Mouse (Mus musculus) retina, embryonic 14.5 days (tissue): Measurements from ENCODE around the gene Csde1.

Experiments used
- DNase-seq: peaks from one replicate; pipeline ENCODE4 v3.0.0-alpha.2; 2015; ENCODE audit warnings: low spot score

The Csde1 gene

DNA sequence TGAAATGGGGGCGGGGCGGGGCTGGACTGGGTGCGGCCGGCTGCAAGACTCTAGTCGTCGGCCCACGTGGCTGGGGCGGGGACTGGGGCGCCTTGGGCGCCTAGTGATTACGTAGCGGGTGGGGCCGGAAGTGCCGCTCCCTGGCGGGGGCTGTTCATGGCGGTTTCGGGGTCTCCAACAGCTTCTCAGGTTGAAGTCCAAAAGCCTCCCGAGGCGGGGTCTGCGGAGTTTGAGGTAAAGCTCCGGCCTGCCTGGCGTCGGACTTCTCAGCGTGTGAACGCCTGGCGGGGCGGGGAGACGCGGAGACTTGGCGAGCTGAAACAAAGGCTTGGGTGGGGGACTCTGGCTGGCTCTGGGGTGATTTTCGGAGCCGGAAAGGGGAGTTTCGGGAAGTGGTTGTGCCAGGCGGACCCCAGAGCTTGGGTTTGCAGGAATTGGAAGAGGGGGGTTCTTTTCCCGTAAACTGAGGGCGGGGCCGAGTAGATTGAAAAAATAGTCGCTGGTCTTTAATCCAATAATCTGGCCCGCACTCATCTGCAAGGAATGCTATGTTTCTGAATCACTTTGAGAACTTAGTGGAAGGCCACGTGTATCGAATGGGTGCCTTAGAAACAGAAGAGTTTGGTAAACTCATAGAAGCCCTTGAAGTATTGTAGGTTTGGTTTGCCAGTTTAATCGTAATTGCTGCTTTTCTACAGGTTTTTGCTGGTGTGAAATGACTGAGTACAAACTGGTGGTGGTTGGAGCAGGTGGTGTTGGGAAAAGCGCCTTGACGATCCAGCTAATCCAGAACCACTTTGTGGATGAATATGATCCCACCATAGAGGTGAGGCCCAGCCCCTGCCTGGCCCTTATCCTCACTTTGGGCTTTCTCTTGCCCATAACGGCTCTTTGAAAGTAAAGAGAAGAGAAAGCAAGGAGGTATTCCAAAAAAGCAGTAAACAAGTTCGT lies 38.3 kb downstream of the Csde1 start, which contains the start of gene Nras:
Gene Nras, plus strand, starts transcription at position 79 of the 951 bp plus-strand sequence.
- peak; percentile 97 for DNase-seq

DNA sequence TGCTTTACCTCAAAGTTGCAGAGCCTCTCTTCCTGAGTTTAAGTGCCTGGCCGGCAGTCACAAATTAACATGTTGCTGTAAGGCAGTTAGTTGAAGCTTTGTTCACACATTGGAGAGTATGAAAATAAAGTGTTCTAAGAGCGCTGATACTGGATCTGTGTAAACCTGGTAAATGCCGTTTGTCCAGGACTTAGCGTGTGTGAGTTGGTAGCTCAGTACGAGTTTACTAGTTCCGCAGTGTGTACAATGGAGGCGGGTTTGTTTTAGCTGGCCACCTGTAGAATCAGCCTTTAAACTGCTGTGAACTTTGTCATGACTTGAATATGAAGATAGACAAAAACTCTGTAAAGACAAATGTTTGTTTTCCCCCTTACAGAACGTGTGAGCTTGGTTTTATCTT lies 46.7 kb downstream of the Csde1 start:
- no peak for DNase-seq

GRCm38 (mm10) chr3:103068971-103069370 lies 48.7 kb downstream of the Csde1 start:
- DNase-seq = no peak

DNA sequence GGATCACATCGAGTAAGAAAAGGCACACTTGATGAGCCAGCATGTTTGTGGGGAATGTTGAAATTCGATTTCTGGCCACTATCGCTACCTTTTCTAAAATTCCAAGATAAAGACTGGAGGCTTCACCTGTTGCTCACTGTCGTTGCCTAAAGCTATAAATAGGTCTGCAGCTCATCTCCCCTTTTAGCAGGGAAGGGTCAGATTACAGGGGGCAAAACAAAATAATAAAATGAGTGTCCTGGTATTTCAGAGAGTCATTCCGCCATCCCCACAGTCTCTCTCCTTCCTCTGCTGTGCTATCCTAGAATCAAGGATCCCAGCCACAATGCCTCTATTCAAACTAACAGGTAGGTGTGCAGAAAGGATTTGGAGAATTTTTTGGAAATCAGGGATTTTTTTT lies 53.5 kb downstream of the Csde1 start, which contains the start of gene Ampd1:
Gene Ampd1, plus strand, starts transcription at position 244 of the 400 bp plus-strand sequence.
- no peak for DNase-seq

GRCm38 (mm10) chr3:103075871-103076270 lies 55.6 kb downstream of the Csde1 start:
- no peak for DNase-seq

DNA sequence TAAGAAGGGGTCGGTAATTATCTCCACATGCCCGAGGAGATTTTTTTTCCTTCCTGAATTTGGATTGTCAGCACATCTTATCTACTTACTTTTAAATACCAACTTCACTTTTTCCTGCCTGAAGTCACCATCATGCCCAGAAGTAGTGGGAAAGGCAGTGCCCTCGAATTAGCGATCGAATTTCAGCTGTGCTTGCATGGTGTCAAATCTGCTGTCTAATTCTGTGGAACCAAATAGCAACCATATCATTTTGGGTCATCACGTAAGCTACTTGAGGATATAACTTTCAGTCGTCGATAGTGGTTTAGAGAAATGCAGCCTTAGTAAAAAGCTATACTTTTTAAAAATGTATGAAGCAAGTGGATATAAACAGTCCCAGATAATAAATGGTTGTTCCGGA lies 56.2 kb downstream of the Csde1 start:
- no peak for DNase-seq

DNA sequence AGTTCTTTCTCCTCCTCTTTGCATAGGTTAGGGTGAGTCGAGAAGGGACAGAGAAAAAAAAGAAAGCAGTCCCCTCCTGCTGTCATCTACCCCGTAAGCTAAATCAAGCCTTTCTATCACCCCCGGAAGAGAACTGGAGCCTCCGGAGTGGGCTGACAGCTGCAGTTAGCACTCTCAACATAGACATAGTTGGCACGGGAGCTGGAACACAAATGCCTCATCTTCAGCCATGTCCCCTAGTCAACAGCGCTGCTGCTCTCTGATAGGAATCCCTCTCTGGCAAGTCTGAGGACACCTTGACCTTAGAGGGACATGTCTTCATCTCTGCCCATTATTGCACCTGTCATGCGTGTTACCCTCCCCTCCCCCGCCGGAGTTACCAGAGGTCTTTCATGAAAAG lies 59.1 kb downstream of the Csde1 start:
- DNase-seq = no peak

DNA sequence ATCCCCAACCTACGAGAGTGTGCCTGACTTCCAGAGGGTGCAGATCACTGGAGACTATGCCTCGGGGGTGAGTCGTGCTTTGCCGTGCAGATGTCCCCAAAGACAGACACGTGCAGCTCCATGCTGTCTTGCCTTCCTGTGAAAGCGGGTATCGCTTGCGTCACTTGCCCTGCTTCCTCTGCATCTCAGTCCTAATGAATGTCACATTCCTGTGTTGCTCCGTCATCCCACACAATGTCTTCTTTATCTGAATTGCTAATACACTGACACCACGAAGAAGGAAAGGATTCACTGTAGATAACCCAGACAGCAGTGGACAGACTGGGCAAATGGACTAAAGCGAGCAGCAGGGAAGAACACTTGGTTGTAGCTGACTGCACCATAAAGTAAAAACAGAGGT lies 60.8 kb downstream of the Csde1 start:
- DNase-seq = no peak

DNA sequence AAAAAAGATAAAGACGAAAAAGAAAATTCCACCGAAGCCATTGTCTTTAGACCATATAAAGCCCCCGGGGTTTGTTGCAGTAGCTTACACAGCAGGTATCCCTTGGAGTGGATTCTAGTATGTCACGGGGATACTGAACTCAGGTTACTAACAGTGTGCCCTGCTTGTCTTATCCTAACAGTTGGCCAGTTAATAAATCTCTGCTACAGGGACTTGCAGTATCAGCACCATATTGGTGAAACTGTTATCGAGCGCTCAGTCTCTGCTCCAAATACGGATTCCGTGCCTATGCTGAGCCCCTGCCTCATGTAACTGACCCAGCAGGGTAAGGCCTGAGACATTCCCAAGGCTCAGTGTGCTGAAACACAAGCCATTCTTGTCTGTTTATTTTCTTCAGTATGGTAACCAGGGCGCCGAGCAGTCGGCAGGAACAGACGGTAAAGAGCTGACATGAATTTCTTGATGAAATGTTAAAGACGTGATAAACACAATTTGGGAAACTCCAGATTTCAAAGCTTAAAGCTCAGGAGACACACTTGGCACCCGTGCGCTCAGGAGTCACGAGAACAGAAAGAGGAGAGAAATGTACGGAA lies 61.7 kb downstream of the Csde1 start:
- DNase-seq = no peak

DNA sequence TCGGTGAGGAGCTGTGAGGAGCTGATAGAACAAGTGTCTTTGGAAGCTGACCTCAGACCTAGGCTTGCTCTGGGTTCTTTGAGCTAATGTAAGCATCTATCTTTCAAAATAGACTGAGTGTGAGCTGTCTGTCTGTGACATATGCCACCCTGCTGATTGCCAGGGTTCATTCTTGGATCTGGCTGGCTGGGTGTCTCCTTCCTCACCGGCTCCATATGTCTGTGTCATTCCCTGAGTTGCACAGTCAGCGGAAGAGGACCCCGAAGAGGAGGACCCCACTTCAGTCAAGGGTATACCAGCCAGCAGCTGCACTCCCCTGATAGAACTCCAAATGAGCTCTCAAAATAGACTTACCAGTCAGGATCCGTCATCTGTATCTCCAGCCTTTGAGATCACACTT lies 62.5 kb downstream of the Csde1 start:
- DNase-seq = no peak

- no peak for DNase-seq
Observed at GRCm38 (mm10) chr3:103085986-103086385, 65.8 kb downstream of the Csde1 start.

DNA sequence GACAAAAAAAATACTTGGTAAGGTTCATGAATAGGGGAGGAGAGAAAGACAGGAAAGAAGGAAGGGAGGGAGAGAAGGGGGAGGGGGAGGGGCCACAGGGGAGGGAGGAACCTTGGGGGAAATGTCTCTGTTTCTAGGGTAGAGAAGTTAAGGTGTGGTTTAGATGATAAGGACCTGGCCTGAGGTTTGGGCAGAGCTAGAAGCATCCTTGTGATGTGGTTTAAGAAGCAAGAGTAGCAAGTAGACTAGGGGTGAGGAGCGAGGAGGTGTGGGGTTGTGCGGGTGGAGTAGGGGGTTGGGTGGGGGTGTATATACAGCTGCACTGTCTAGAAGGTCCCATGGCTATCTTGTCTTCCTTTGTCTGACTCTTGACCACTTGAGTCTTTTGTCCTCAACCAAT lies 71.5 kb downstream of the Csde1 start:
- DNase-seq = no peak

GRCm38 (mm10) chr3:103098662-103099061 lies 78.4 kb downstream of the Csde1 start:
- DNase-seq = no peak

DNA sequence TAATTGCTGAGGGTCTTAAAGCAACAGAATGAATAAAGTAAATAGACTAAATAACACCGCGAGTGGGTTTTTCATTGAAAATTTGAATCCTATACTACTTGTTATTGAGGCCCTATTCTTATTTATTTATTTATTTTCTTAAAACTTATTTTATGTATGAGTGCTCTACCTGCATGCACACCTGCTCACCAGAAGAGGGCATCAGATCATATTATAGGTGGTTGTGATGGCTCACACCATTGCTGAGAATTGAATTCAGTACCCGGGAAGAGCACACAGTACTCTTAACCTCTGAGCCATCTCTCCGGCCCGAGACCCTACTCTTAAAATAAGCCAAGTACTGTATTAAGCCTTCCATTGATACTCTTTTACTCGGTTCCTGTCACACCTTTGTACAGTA lies 79.4 kb downstream of the Csde1 start:
- DNase-seq = peak; percentile 10

- peak; percentile 13 for DNase-seq
Observed at GRCm38 (mm10) chr3:103100735-103101134, 80.5 kb downstream of the Csde1 start.

GRCm38 (mm10) chr3:103101194-103101593 lies 81.0 kb downstream of the Csde1 start:
- no peak for DNase-seq

GRCm38 (mm10) chr3:103101909-103102308 lies 81.7 kb downstream of the Csde1 start:
- DNase-seq = no peak

DNA sequence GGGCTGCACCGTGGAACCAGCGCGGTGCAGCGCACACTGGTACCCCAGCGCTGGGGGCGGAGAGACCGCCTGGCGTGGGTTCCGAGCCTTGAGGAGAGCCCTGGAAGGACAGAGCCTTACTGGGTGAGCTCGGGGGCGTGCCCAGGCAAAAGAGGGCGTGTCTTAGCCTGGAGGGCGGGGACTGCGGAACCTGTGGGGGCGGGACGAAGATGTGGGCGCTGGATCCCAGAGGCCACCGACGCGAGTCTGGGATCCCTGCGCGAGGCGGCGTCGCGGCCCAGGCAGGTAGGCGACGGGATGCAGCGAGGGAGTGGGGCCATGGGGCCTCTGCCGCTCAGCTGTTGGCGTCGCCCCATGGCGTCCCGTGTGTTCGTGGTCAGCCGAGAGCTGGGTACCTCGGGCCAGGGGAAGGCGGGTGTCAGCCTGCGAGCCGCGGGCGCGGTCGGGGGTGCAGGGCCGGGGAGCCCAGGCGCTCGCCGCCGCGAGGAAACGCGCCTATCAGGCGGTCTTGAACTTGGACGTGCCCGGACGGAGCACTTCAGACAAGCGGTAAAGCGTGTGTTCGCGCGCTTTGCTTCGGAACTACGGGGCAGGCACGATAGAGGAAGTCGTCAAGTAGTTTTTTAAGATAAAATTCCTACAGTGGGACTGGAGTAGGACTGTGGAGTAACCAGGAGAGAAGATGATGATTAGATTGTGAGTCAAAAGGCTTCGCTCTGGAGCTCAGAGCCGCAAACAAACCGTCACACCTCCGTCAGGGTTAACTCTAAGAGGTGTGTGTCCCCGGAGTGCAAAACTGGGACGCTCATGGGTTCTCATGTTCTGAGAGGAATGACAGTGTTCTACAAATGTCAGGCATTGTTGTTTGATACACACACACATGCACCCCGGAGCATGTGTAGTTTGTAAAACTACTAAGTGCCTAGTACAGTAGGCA lies 82.5 kb downstream of the Csde1 start, which contains the start of gene Dennd2c:
Gene Dennd2c, plus strand, starts transcription at position 151 of the 937 bp plus-strand sequence.
- DNase-seq = peak; percentile 91
